Mouse (Mus musculus) left cerebral cortex, adult 6 months (tissue): ENCODE measurements around the gene Wfdc1. TPM values are rescaled to one million over a fixed set of nuclear protein-coding genes. Genes with fewer than 3 reads are reported as not detected.

Experiments
- long read RNA-seq, 2 experiments: library from polyadenylated mRNA; unstranded; transcript quantifications; one replicate each; pipeline ENCODE4 v2.0.0; 2019 to 2020
- polyA plus RNA-seq: library from polyadenylated mRNA; unstranded; fragments of <200 nt; fragmentation: Nextera tagmentation; gene quantifications from 2 replicates; pipeline ENCODE4 v1.2.3, GENCODE M21; 2021

Wfdc1 gene
- 12.0 and 15.7 TPM in 2 replicates for polyA plus RNA-seq
- long read RNA-seq, experiment 1, transcript Wfdc1-201 (7 exons, 1,371 nt): major isoform, 24 of 27 reads
- long read RNA-seq, experiment 1, partial matches to known transcripts: 0 of 27 reads
- long read RNA-seq, experiment 1, other reads (novel, unspliced or antisense): 3 of 27 reads
- long read RNA-seq, experiment 2, transcript Wfdc1-201 (7 exons, 1,371 nt): major isoform, 15 of 17 reads
- long read RNA-seq, experiment 2, partial matches to known transcripts: 0 of 17 reads
- long read RNA-seq, experiment 2, other reads (novel, unspliced or antisense): 2 of 17 reads

DNA sequence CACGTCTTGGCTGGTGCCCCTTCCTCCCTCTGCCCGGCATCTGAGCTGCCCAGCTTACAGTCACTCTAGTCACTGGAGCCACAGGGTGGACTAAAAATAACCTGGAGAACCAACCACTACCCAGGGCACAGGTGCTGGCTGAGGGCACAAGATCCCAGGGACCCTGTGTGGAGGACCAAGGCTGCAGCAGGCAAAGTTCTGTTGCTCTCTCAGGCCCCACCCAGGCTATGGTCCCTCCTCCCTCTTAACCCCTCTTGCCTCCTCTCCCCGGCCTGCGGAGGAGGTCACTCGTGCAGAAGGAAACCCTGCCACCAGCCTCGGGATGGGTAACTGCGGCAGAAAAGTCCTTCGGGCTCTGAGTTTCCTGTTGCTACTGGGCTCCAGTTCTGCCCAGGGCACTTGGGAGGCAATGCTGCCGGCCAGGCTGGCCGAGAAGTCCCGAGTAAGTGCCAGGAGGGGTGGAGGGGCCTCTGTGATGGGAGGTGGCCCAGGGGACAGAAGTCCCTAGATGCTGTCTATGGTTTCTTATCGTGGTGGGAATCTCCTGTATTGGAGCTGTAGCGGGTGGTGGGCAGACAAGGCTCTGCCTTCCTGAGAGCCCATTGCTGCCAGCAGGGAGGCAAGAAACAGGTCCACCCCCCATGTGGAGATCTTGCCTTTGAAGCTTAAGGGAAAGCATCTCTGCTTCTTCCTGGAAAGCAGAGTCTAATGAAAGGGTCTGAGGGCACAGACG is at the start of gene Wfdc1:
Gene Wfdc1, plus strand, starts transcription at position 147 of the 733 bp plus-strand sequence.

DNA sequence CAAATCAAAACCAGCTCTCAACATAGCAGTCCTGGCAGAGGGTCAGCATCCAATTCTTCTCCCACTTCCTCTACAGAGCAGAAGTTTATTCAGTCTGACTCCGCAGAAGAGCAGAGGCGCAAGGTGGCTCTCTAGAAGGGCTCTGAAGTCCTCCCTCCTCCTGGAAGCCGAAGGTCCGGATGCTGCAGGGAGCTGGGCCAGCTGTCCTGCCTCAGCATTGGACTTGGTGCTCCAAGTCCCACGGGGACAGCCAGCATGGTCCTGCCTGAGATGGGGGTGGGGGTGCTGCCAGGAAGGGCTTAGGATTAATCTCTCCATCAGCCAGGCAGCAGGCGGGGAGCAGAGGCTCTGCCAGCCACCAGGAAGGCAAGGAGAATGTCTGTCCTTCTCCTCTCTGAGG is 30.8 kb upstream of the Wfdc1 start, which contains the start of gene Kcng4:
Gene Kcng4, minus strand, starts transcription at position 303 of the 400 bp plus-strand sequence.

DNA sequence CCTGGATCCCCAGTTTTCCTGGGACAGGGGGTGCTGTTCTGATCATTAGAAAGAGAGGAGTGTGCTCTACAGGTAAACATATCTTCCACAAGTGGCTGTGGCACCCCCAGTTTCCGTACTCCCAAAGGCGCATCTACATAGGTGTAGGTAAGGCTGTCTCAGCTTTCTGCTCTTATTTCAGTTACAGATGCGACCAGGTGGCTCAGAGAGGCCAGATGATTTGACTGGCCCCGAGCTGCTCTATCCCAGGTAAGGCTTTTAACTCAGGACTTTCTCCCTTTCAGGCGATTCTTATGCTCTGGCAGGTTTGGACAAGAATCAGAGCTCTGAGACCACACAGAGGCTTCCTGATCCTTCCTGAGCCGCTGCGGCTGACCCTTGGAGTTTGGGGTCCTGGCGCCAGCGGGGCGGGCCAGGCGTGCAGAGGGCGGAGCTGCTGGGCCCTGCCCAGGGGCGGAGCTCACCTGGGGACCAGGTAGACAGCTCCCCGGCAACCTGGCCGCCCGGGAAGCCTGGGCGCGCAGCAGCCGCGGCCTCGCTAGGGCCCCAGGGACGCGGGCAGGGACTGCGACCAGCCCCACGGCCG is 33.5 kb downstream of the Wfdc1 start, which contains the start of gene Atp2c2:
Gene Atp2c2, plus strand, starts transcription at position 461 of the 586 bp plus-strand sequence.

Other genes starting within 250 kb of the Wfdc1 start
- gene Osgin1, start 232.2 kb upstream of the Wfdc1 start, polyA plus RNA-seq: 0.22 and 0.60 TPM in 2 replicates
- 29.3 and 70.6 TPM in 2 replicates for gene Necab2, start 219.6 kb upstream of the Wfdc1 start, polyA plus RNA-seq
- 0.09 TPM in 1 of 2 replicates, not detected in the other for gene Slc38a8, start 164.7 kb upstream of the Wfdc1 start, polyA plus RNA-seq
- 14.2 and 16.5 TPM in 2 replicates for gene Mbtps1, start 107.6 kb upstream of the Wfdc1 start, polyA plus RNA-seq
- gene Hsdl1, start 91.2 kb upstream of the Wfdc1 start, polyA plus RNA-seq: 32.9 and 40.8 TPM in 2 replicates
- gene Dnaaf1, start 91.1 kb upstream of the Wfdc1 start, polyA plus RNA-seq: 0.32 and 0.41 TPM in 2 replicates
- gene Taf1c, start 61.1 kb upstream of the Wfdc1 start, polyA plus RNA-seq: 3.0 and 3.8 TPM in 2 replicates
- gene Adad2, start 53.6 kb upstream of the Wfdc1 start, polyA plus RNA-seq: not detected in 2 replicates
- 4.1 and 4.4 TPM in 2 replicates for gene Kcng4, start 30.7 kb upstream of the Wfdc1 start, polyA plus RNA-seq
- 0.21 and 0.29 TPM in 2 replicates for gene Atp2c2, start 33.6 kb downstream of the Wfdc1 start, polyA plus RNA-seq
- gene Tldc1, start 112.1 kb downstream of the Wfdc1 start, polyA plus RNA-seq: 5.0 and 5.6 TPM in 2 replicates
- 31.9 and 41.6 TPM in 2 replicates for gene Cotl1, start 174.2 kb downstream of the Wfdc1 start, polyA plus RNA-seq
- gene Klhl36, start 195.9 kb downstream of the Wfdc1 start, polyA plus RNA-seq: 5.9 and 6.1 TPM in 2 replicates
- 52.0 and 56.3 TPM in 2 replicates for gene Usp10, start 244.0 kb downstream of the Wfdc1 start, polyA plus RNA-seq
- 8.4 TPM in 1 of 2 replicates, not detected in the other for gene Gm20388, start 244.5 kb downstream of the Wfdc1 start, polyA plus RNA-seq